Mouse (Mus musculus): Measurements from ENCODE around the gene Arhgef16. TPM values are rescaled to one million over a fixed set of nuclear protein-coding genes. Genes with fewer than 3 reads are reported as not detected.

The Arhgef16 gene
- polyA plus RNA-seq, 1 experiment from 2014 or later, result 0.32 TPM

DNA sequence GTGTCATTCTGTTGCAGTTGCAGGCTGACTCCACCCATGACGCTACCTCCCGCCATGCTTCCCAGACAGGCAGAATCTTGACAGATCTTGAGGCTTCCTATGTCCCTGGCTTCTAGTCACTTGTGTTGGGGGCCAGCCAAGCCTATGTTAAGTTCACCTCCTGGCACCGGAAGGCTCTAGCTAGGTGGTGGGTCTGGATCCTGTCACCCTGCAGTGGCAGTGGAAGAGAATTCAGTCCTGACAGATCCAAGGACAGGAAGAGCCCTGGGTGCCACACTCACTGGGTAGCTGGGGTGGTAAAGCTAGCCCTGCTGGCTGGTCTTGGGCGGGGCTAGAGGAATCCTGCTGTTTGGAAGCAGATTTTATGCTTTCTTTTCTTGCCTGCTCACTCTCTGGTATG, 23.9 kb upstream of the Arhgef16 start:
- no peak for ATAC-seq
- Histone ChIP-seq H3K4me3 (replicated peaks) (no peak overlapping the region), H3K27ac (no peak overlapping the region), H3K27me3 (peaks cover 21% of the 10 kb centered on the region; the same call in 1 of the 2 replicates), H3K4me2 (replicated peaks) (no peak overlapping the region), H3K4me1 (replicated peaks) (peaks cover 6% of the 10 kb centered on the region), H3K36me3 (no peaks in the 10 kb centered on the region), H3K9me3 (no peaks in the 10 kb centered on the region), H3K9ac (replicated peaks) (no peak overlapping the region)
- WGBS, result 66% methylated on average over 4 of the region's 4 CpGs

DNA sequence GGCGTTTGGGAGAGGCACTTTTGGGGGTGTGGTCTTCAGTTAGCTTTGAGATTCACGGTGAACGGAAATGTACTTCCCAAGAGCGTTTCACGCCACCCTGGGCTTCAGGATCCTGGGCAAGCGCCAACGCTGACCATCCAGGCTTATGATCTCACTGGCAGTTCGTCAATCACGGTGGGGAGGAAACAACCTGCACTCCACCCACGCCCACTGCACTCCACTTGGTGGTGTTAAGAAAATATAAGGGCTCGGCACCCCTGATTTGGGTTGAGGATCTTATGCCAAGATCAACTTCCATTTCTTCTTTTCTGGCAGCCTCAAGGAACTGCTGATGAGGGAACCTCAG, 12.1 kb upstream of the Arhgef16 start:
- ATAC-seq, result no peak
- Histone ChIP-seq H3K9me3 (no peaks in the 10 kb centered on the region), H3K4me3 (replicated peaks) (no peak overlapping the region), H3K27me3 (0 out of 2 replicates have a peak, but pooled peaks cover 4% of the 10 kb centered on the region), H3K36me3 (no peaks in the 10 kb centered on the region), H3K4me1 (replicated peaks) (no peaks in the 10 kb centered on the region), H3K27ac (no peak overlapping the region), H3K4me2 (replicated peaks) (no peak overlapping the region), H3K9ac (replicated peaks) (no peak overlapping the region)
- 79% methylated on average over 11 of the region's 11 CpGs for WGBS

DNA sequence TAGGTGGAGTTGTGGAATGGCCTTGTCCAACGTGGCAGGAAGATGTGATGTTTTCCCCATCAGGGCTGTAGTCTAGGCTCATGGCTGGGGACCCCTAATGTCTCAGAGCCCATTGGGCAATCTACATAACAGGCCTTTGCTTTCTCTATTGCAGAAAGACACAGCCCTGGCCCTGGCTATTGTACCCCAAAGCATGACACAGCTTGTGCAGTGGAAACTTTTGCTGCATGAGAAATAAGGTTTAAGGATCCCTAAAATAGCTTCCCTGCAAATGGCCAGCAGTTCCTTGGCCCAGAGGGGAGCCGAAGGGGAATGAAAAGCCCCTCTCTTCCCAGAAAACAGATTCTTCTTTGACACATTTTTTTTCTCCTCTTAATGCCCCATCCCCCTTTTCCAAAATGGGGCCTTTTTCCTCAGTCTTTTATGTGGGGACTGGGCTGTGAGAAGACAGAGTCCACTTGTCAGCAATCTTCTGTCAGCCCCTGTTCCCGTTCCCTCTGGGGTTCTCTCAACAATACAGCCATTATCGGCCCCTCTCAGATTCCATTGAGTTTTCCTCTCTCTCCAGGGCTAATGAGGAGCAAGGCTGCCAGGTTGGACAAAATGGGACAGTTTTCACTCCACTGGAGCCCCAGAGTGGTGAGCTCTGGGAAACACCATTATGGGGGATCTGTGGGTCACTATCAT, 11.6 kb upstream of the Arhgef16 start:
- no peak for ATAC-seq

DNA sequence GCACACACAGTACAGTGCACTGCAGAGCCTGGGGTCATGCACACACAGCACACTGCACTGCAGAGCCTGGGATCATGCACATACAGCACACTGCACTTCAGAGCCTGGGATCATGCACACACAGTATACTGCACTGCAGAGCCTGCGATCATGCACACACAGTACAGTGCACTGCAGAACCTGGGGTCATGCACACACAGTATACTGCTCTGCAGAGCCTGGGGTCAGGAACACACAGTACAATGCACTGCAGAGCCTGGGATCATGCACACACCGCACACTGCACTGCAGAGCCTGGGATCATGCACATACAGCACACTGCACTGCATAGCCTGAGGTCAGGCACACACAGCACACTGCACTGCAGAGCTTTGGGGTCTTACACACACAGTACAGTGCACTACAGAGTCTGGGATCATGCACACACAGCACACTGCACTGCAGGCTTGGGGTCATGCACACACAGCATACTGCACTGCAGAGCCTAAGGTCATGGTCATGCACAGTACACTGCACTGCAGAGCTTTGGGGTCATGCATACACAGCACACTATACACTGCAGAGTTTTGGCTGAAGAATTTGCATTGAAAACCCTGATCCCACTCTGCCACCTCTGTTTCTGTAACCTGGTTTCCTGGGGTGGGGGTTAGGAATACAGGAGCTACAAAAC, 10.8 kb upstream of the Arhgef16 start:
- Histone ChIP-seq H3K4me1 (replicated peaks) (no peaks in the 10 kb centered on the region), H3K9ac (replicated peaks) (no peak overlapping the region), H3K27ac (0 out of 2 replicates have a peak overlapping the region, but pooled peaks have one; percentile 8), H3K27me3 (0 out of 2 replicates have a peak, but pooled peaks cover 4% of the 10 kb centered on the region), H3K36me3 (no peaks in the 10 kb centered on the region), H3K4me2 (replicated peaks) (no peak overlapping the region), H3K9me3 (no peaks in the 10 kb centered on the region), H3K4me3 (replicated peaks) (no peak overlapping the region)
- 94% methylated on average over 2 of the region's 2 CpGs for WGBS
- ATAC-seq, result no peak

More for the DNA sequence above, 11.6 kb upstream of the Arhgef16 start:
- Histone ChIP-seq H3K4me1 (replicated peaks) (no peaks in the 10 kb centered on the region), H3K36me3 (no peaks in the 10 kb centered on the region), H3K9ac (replicated peaks) (no peak overlapping the region), H3K4me2 (replicated peaks) (no peak overlapping the region), H3K4me3 (replicated peaks) (no peak overlapping the region), H3K9me3 (no peaks in the 10 kb centered on the region), H3K27me3 (0 out of 2 replicates have a peak, but pooled peaks cover 4% of the 10 kb centered on the region), H3K27ac (peak overlapping the region; percentile 8; the same call in 1 of the 2 replicates)
- WGBS, result 44% methylated on average over 4 of the region's 4 CpGs

DNA sequence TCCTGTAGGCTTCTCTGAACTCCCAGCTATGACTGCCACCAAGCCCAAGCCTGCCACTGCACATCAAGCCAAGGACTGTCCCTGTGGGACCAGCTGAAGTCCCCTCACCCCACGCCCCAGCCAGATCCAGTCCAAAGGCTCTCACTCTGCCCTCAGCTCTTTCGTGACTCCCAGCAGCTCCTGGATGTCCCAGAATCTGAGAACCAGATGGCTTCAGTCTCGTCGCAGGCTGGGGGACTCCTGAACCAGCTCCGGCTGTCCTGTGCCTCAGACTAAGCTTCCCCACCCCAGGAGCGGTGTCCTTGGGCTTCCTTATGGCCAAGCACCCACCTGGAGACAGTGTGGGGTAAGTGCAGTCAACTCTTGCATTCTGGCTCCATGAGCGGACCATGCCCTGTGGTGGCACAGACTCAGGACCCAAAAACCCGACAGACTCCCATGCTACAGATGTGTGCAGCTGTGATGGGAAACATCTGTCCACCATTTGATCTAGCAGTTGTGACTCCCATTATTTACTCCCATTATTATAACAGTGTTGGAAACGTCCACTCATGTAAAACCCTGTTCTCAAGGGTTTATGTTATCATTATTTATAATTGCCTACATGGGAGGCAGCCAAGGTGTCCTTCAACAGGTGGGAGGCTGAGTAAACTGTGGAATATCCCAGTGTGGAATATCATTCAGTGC, 9.2 kb upstream of the Arhgef16 start:
- ATAC-seq, result no peak
- Histone ChIP-seq H3K4me3 (replicated peaks) (no peak overlapping the region), H3K9me3 (no peaks in the 10 kb centered on the region)

DNA sequence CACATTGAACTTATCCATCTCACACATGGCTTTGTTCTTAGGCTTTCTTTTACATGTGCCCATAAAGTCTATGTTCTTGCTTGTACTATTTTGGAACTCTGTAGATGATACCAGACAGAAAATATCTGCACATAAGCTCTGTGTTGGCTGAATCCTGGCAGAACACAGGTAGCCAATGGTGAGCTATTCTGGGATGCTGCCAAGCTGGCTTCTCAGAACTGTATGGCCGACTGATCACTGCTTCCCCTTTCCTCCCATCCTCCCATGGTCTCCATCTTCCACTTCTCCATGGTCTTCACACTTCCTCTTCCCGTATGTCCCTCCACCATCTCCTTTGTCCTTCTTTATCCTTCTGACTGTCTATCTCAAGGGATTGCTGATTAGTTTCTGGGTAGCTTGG, 7.7 kb upstream of the Arhgef16 start:
- Histone ChIP-seq H3K36me3 (no peaks in the 10 kb centered on the region), H3K4me3 (replicated peaks) (no peak overlapping the region), H3K27me3 (0 out of 2 replicates have a peak, but pooled peaks cover 4% of the 10 kb centered on the region), H3K4me2 (replicated peaks) (no peak overlapping the region), H3K9me3 (no peaks in the 10 kb centered on the region), H3K9ac (replicated peaks) (no peak overlapping the region), H3K27ac (no peak overlapping the region), H3K4me1 (replicated peaks) (no peaks in the 10 kb centered on the region)
- ATAC-seq, result no peak
- WGBS, result 88% methylated on average over 2 of the region's 2 CpGs

More for the DNA sequence above, 9.2 kb upstream of the Arhgef16 start:
- 0 out of 2 replicates have a peak, but pooled peaks cover 4% of the 10 kb centered on the region for H3K27me3 ChIP-seq
- no peak overlapping the region for H3K27ac ChIP-seq
- H3K4me1 ChIP-seq (replicated peaks), result no peaks in the 10 kb centered on the region
- H3K36me3 ChIP-seq, result no peaks in the 10 kb centered on the region
- no peak overlapping the region for H3K4me2 ChIP-seq (replicated peaks)
- H3K9ac ChIP-seq (replicated peaks), result no peak overlapping the region
- 84% methylated on average over 9 of the region's 9 CpGs for WGBS

DNA sequence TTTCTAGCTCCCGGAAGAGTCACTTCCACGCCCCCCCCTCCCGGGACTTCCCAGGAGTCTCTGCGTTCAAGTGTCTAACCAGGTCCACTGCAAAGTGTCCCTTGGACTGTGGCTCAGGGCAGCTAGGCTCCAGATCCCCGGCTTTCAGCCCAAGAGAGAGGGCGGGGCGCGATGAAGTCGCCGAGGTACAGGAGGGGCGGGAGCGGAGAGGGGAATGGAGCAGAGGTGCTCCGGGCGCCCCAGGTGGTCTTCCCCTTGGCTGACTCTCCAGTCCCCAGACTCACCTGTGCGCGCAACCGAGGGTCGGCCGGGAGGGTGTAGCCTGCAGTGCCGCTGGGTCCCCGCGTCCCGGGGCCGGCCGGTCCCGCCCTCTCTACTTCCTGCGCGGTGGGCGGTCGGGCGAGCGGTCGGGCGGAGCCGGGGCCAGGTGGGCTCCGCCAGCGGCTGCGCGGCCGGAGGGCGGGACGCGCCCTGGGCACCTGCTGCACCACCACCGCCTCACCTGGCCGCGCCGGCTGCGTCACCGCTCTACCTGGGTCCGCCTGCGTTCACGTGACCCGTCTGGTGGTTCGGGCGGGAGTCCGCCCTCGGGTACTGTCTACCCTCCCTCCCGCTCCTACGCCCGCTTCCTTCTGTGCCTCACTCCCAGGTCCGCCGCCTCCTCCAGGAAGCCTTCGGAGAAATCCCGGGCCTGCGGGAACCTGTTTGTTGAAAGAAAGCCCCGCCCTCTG, 1.8 kb downstream of the Arhgef16 start:
- H3K4me3 ChIP-seq (replicated peaks), result peak overlapping the region; percentile 44
- no peak overlapping the region for H3K27ac ChIP-seq
- peaks cover 10% of the 10 kb centered on the region for H3K4me1 ChIP-seq (replicated peaks)
- peak overlapping the region; percentile 56 for H3K9ac ChIP-seq (replicated peaks)
- peaks cover 47% of the 10 kb centered on the region for H3K27me3 ChIP-seq
- under 1% methylated on average over 61 of the region's 66 CpGs for WGBS
- H3K36me3 ChIP-seq, result no peaks in the 10 kb centered on the region
- 0 out of 2 replicates have a peak, but pooled peaks have one; percentile 25 for ATAC-seq
- peak overlapping the region; percentile 74 for H3K4me2 ChIP-seq (replicated peaks)
- H3K9me3 ChIP-seq, result no peaks in the 10 kb centered on the region

DNA sequence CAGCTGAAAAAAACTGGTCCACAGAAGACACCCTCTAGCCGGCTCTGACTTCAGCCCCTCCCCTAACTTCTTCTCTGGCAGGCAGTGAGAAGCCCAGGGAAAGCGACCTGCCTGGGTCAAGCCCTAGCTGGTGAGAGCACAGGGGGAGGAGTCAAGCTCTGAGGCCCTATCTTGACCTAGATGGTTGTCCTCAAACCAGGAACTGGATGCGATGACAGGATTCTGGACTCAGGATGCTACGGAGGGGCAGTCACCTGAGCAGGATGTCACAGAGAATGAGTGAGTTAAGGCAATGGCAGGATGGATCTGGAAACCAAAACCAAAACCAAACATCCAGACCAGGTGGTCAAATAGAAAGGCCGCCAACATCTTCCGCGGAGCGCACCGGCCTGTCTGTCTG, 3.7 kb downstream of the Arhgef16 start:
- no peaks in the 10 kb centered on the region for H3K36me3 ChIP-seq
- peaks cover 47% of the 10 kb centered on the region for H3K27me3 ChIP-seq
- no peak overlapping the region for H3K4me2 ChIP-seq (replicated peaks)
- no peaks in the 10 kb centered on the region for H3K9me3 ChIP-seq
- ATAC-seq, result no peak
- no peak overlapping the region for H3K4me3 ChIP-seq (replicated peaks)
- H3K9ac ChIP-seq (replicated peaks), result no peak overlapping the region
- 42% methylated on average over 9 of the region's 9 CpGs for WGBS
- H3K27ac ChIP-seq, result no peak overlapping the region
- H3K4me1 ChIP-seq (replicated peaks), result peaks cover 14% of the 10 kb centered on the region

DNA sequence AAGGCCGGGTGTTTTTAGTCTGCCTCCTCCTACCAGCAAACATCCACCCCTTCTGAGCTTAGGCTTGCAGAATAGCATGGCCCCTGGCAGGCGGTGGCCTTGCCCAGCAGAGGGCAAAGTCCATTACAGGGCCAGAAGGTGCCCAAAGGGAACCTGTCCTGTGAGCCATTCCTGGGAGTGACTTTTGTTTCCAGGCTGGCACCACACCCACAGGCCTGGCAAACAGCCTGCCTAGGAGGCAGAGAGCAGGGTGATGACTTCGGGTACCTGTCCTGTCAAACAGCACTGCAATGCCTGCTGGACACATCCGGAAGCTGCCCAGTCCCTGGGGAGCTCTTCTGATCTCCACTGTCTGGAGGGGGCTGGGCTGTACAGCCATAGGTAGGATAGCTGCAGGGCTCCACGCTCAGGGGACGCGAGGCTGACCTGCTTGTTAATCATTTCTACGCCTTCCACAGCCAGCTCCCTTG, 7.2 kb downstream of the Arhgef16 start:
- H3K4me2 ChIP-seq (replicated peaks), result no peak overlapping the region
- H3K9ac ChIP-seq (replicated peaks), result no peak overlapping the region
- peaks cover 5% of the 10 kb centered on the region; the same call in 1 of the 2 replicates for H3K4me1 ChIP-seq (replicated peaks)
- peaks cover 15% of the 10 kb centered on the region for H3K27me3 ChIP-seq
- H3K36me3 ChIP-seq, result no peaks in the 10 kb centered on the region
- 43% methylated on average over 8 of the region's 8 CpGs for WGBS
- H3K4me3 ChIP-seq (replicated peaks), result no peak overlapping the region
- no peak overlapping the region for H3K27ac ChIP-seq
- no peak for ATAC-seq
- no peaks in the 10 kb centered on the region for H3K9me3 ChIP-seq

DNA sequence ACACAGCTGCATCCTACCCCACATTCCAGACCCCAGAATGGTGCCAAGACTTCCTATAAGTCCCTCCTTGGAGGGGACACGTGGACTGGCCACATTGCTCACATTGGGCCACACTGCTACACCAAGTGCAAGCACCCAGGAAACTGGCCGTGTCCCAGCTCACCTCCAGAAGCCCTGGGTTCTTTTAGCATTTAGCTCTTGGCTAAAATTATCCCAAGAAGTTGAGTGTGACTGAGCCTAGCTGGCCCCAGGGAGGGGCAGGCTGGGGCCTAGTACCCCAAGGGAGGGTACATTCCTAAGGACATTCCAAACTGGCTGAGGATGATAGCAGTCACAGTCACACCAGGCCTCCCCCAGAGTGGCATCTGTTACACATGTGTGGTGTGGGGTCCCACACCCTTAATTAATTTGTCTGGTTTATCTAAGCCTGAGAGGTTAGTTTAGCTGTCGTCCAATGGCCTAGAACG, 7.7 kb downstream of the Arhgef16 start:
- 64% methylated on average over 4 of the region's 4 CpGs for WGBS
- Histone ChIP-seq H3K4me1 (replicated peaks) (peaks cover 5% of the 10 kb centered on the region; the same call in 1 of the 2 replicates), H3K27ac (no peak overlapping the region), H3K27me3 (peaks cover 10% of the 10 kb centered on the region), H3K4me3 (replicated peaks) (no peak overlapping the region), H3K4me2 (replicated peaks) (no peak overlapping the region), H3K9ac (replicated peaks) (no peak overlapping the region), H3K36me3 (no peaks in the 10 kb centered on the region), H3K9me3 (no peaks in the 10 kb centered on the region)
- ATAC-seq, result no peak

DNA sequence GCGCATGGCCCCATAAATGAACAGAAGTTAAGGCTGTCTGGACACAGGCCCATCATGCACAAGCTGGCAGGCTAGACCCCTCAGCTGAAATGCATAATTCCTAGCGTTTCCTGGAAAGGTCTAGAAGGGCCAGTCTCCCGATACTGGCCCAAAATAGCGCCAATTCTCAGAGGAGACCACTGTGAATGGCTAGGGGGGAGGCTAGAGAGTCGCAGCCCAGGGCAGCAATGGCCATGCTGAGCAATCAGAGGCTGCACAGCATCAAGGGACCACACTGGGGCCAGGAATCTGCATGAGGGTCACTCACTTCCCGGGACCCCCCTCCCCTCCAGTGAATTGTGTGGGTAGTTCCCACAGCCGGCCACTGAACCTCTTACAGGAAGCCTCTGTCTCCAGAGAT, 17.8 kb downstream of the Arhgef16 start:
- no peak overlapping the region for H3K4me2 ChIP-seq (replicated peaks)
- no peak overlapping the region for H3K4me3 ChIP-seq (replicated peaks)
- no peak overlapping the region for H3K9ac ChIP-seq (replicated peaks)
- WGBS, result 83% methylated on average over 7 of the region's 7 CpGs
- H3K9me3 ChIP-seq, result no peaks in the 10 kb centered on the region
- H3K36me3 ChIP-seq, result no peaks in the 10 kb centered on the region
- H3K27me3 ChIP-seq, result no peaks in the 10 kb centered on the region
- H3K4me1 ChIP-seq (replicated peaks), result no peaks in the 10 kb centered on the region
- H3K27ac ChIP-seq, result no peak overlapping the region
- no peak for ATAC-seq
